Mouse (Mus musculus) ES-E14 (cell line): ENCODE measurements around the gene Pcgf3. TPM values are rescaled to one million over a fixed set of nuclear protein-coding genes. Genes with fewer than 3 reads are reported as not detected.

Experiments
- DNase-seq: peaks from one replicate; pipeline ENCODE4 v3.0.0-alpha.2; 2013; ENCODE audit warnings: low read depth, low spot score
- H3K27ac ChIP-seq: 2 replicates; pipeline ENCODE4 v1.5.1; 2012; ENCODE audit warnings: low read depth, mild to moderate bottlenecking, low read length, moderate library complexity, mixed read lengths; ENCODE audit not compliant: poor library complexity, insufficient read depth, severe bottlenecking
- H3K36me3 ChIP-seq: 2 replicates; pipeline ENCODE4 v1.6.1; 2012; ENCODE audit warnings: mild to moderate bottlenecking, low read length, moderate library complexity, mixed read lengths; ENCODE audit not compliant: control insufficient read depth, poor library complexity, insufficient read depth, severe bottlenecking
- H3K4me1 ChIP-seq, 2 experiments: fragments of 150-350 bp in 1 of 2; sonication (generic) in 1 of 2; 2 replicates each; pipeline ENCODE4 v1.6.1; 2012; ENCODE audit warnings: low read length in 2 of 2, mild to moderate bottlenecking in 1 of 2, mixed read lengths in 1 of 2; ENCODE audit not compliant: control insufficient read depth in 2 of 2, insufficient read depth in 2 of 2, poor library complexity in 1 of 2
- H3K4me3 ChIP-seq, 2 experiments: fragments of 150-350 bp in 1 of 2; sonication (generic) in 1 of 2; 2 replicates each; pipeline ENCODE4 v1.5.1; 2012; ENCODE audit warnings: low read length in 2 of 2, low read depth in 1 of 2, mild to moderate bottlenecking in 1 of 2, mixed read lengths in 1 of 2; ENCODE audit not compliant: insufficient read depth in 1 of 2, poor library complexity in 1 of 2, severe bottlenecking in 1 of 2
- H3K9ac ChIP-seq: 2 replicates; pipeline ENCODE4 v1.6.1; 2012; ENCODE audit warnings: low read depth, mild to moderate bottlenecking, low read length, mixed read lengths; ENCODE audit not compliant: poor library complexity, insufficient read depth, severe bottlenecking
- H3K9me3 ChIP-seq: fragments of 150-350 bp; sonication (generic); 2 replicates; pipeline ENCODE4 v1.6.1; 2012; ENCODE audit warnings: low read depth, mild to moderate bottlenecking, low read length; ENCODE audit not compliant: control insufficient read depth, insufficient read depth
- CHD2 ChIP-seq: IDR thresholded peaks from 2 replicates; pipeline ENCODE4 v1.6.1; 2014; ENCODE audit warnings: mild to moderate bottlenecking, low read depth, low read length, inconsistent platforms
- HCFC1 ChIP-seq: IDR thresholded peaks from 2 replicates; pipeline ENCODE4 v1.6.1; 2012; ENCODE audit warnings: low read length, inconsistent platforms, borderline replicate concordance; ENCODE audit not compliant: insufficient read depth
- MAFK ChIP-seq: IDR thresholded peaks from 2 replicates; pipeline ENCODE4 v1.6.1; 2014; ENCODE audit warnings: mild to moderate bottlenecking, low read depth, low read length, inconsistent platforms; ENCODE audit not compliant: insufficient read depth
- ZC3H11A ChIP-seq: IDR thresholded peaks from 2 replicates; pipeline ENCODE4 v1.6.1; 2012; ENCODE audit warnings: low read depth, mild to moderate bottlenecking, inconsistent platforms, low read length, borderline replicate concordance
- ZNF384 ChIP-seq: IDR thresholded peaks from 2 replicates; pipeline ENCODE4 v1.6.1; 2012; ENCODE audit warnings: low read depth, low read length, inconsistent platforms
- in situ Hi-C, 2 experiments: fragments of 600-800 bp; cut with MboI; formaldehyde crosslinking; loops; one replicate each; pipeline ENCODE4 v1.15.1; 2025; ENCODE audit warnings: low sequenced_read_pairs in 2 of 2, inconsistent platforms in 1 of 2; ENCODE audit not compliant: unreplicated experiment in 2 of 2
- total RNA-seq: library from RNA; depleted of rRNA; stranded (reverse); fragments of 300-350 nt; gene quantifications from 2 replicates; pipeline ENCODE4 v1.2.3, GENCODE M21; 2012

Gene Pcgf3
- total RNA-seq, 1 experiment: 29.1 TPM

DNA sequence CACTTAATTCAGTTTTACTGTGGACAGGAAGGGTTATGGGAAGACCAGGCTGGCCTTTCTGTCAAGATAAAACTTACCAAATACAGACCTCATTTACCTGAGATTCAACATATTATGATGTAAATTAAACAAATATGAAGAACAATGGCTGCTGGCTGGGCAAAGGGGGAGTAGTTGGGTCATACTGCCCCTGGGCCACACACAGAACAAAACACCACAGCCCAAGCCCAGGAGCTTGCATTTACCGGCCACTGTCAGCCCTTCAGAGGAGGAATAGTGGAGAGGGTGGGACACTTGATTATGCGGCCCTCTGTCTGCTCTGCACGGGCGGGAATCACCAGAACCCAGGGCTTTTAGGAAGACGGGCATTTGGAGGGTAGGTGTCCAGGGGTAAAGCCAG is 57.9 kb downstream of the Pcgf3 start:
- in situ Hi-C loops: no loop called here
- no peak for DNase-seq
- no peaks in the 10 kb centered on the region for H3K9me3 ChIP-seq
- no peak overlapping the region for H3K9ac ChIP-seq
- no peak overlapping the region for H3K27ac ChIP-seq
- TF ChIP-seq HCFC1 (no peak), MAFK (no peak), ZNF384 (no peak), ZC3H11A (no peak), CHD2 (no peak)
- H3K4me1 ChIP-seq: peaks cover 24 to 37% of the 10 kb centered on the region in 2 experiments
- H3K4me3 ChIP-seq: no peak overlapping the region
- H3K36me3 ChIP-seq: no peaks in the 10 kb centered on the region

DNA sequence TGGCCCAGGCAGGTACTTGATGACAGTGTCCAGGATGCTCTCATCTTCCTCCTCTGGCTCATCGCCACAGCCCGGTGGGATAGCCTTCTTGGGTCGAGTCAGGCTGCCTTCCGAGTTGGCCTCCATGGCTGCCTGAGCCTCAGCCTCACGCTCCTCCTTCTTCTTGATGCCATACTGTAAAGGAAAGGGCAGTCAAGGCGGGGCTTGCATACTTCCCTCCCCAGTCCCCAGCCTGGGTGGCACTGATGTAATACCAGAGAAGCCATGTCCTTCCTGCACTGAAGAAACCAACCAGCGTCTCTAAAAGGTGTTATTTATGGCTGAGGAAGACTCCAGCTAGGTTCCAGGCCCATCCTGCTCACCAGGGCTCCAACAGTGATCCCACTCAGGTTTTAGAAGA is 59.1 kb downstream of the Pcgf3 start:
- TF ChIP-seq ZNF384 (no peak), ZC3H11A (no peak), CHD2 (no peak), HCFC1 (no peak), MAFK (no peak)
- Histone ChIP-seq H3K9ac (no peak overlapping the region), H3K27ac (no peak overlapping the region), H3K36me3 (no peaks in the 10 kb centered on the region), H3K4me3 (no peak overlapping the region), H3K4me1 (peaks cover 20 to 31% of the 10 kb centered on the region in 2 experiments), H3K9me3 (no peaks in the 10 kb centered on the region)
- no peak for DNase-seq
- in situ Hi-C loops: no loop called here

DNA sequence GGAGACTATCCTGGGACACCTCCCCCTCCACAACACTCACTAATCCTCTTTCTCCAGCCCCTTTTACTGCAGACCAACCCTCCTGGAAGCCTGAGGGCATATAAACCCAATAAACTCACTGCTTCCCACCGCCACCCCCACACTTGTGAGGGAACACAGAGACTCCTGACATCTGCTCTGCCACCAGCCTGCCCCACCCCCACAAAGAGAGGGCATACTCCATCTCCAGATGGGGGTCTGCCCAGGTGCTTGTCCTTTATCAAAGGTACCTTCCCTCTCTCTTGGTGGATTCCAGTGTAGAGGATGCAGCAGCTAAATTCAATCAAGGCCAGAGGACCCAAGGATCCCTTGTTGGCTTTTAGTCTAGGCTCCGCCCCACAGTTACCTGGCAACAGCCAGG is 60.0 kb downstream of the Pcgf3 start:
- no peak for DNase-seq
- H3K9ac ChIP-seq: no peak overlapping the region
- peaks cover 15 to 26% of the 10 kb centered on the region in 2 experiments for H3K4me1 ChIP-seq
- no peaks in the 10 kb centered on the region for H3K9me3 ChIP-seq
- H3K27ac ChIP-seq: no peak overlapping the region
- TF ChIP-seq ZC3H11A: no peak
- no peak for TF ChIP-seq MAFK
- no peaks in the 10 kb centered on the region for H3K36me3 ChIP-seq
- H3K4me3 ChIP-seq: no peak overlapping the region
- in situ Hi-C loops: no loop called here

DNA sequence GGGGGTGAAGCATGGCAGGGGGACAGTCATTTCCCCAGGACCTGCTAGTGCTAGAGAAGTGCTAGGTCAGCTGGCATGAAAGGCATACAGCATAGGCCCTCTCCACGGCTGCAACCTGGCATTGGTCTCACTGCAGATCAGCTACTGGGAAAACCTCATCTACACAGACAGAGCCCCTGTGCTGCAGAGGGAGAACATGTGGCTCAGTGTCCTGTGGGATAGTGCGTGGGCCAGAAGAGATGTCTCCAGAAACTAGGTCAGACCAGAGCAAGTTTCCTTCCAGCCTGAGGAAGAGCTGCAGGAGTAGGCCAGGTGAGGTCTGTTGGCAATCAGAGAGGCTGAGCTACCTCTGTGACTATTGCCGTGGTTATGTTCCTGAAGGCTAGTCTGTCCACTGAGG is 60.9 kb downstream of the Pcgf3 start:
- no peak for TF ChIP-seq ZC3H11A
- no peak for TF ChIP-seq CHD2
- no peak for TF ChIP-seq ZNF384
- no peak for TF ChIP-seq HCFC1
- TF ChIP-seq MAFK: no peak
- Histone ChIP-seq H3K4me3 (no peak overlapping the region), H3K27ac (no peak overlapping the region), H3K36me3 (no peaks in the 10 kb centered on the region), H3K9ac (no peak overlapping the region), H3K4me1 (peaks cover 12 to 24% of the 10 kb centered on the region in 2 experiments), H3K9me3 (no peaks in the 10 kb centered on the region)
- DNase-seq: no peak
- in situ Hi-C loops: no loop called here

DNA sequence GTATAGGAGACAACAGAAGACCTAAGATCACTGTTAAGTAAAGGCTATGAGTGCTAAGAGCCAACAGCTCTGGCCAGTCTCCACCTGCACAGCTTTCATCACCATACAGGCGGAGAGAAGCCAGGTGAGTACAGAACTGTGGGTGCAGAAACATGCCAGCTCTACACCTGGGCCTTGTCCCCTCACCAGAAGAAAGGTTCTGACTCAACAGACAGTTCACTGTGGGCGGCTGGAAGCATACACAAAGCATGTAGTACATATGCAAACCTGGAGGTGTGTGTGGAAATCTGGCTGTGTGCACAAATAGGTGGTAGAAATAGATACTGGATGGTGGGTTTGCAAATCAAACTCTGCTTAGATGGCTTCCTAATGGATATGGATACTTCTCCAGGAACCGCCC is 61.6 kb downstream of the Pcgf3 start:
- TF ChIP-seq ZNF384: no peak
- TF ChIP-seq ZC3H11A: no peak
- H3K9ac ChIP-seq: no peak overlapping the region
- peaks cover 12 to 24% of the 10 kb centered on the region in 2 experiments for H3K4me1 ChIP-seq
- no peak overlapping the region for H3K27ac ChIP-seq
- no peaks in the 10 kb centered on the region for H3K36me3 ChIP-seq
- no peaks in the 10 kb centered on the region for H3K9me3 ChIP-seq
- H3K4me3 ChIP-seq: no peak overlapping the region
- no peak for DNase-seq
- in situ Hi-C loops: no loop called here
